Mouse (Mus musculus) neural tube, embryonic 12.5 days (tissue): ENCODE measurements around the gene Cacna1a. TPM values are rescaled to one million over a fixed set of nuclear protein-coding genes. Genes with fewer than 3 reads are reported as not detected.
"Not testable (repeated sequence)": the region's sequence is repeated elsewhere in the genome, so short reads cannot be mapped to it uniquely, and the experiment has no call there.

ENCODE experiments used
- ATAC-seq: fragments of 200-750 bp; cut with Nextera tagmentation; 2 replicates; pipeline ENCODE4 v1.8.0; 2017; ENCODE audit warnings: low read depth, mild to moderate bottlenecking, moderate TSS enrichment, moderate library complexity; ENCODE audit not compliant: low FRiP score
- H3K27ac ChIP-seq: fragments of 300-500 bp; sonication (generic); 2 replicates; pipeline ENCODE4 v1.5.1; 2016
- H3K27me3 ChIP-seq: fragments of 300-500 bp; sonication (generic); replicated peaks from 2 replicates; pipeline ENCODE4 v1.6.1; 2016; ENCODE audit warnings: mild to moderate bottlenecking
- H3K36me3 ChIP-seq: fragments of 300-500 bp; sonication (generic); 2 replicates; pipeline ENCODE4 v1.6.1; 2016; ENCODE audit warnings: mild to moderate bottlenecking
- H3K4me1 ChIP-seq: fragments of 300-500 bp; sonication (generic); 2 replicates; pipeline ENCODE4 v1.6.1; 2016
- H3K4me2 ChIP-seq: fragments of 300-500 bp; sonication (generic); replicated peaks from 2 replicates; pipeline ENCODE4 v1.6.1; 2016; ENCODE audit warnings: mild to moderate bottlenecking
- H3K4me3 ChIP-seq: fragments of 300-500 bp; sonication (generic); 2 replicates; pipeline ENCODE4 v1.5.1; 2016
- H3K9ac ChIP-seq: fragments of 300-500 bp; sonication (generic); 2 replicates; pipeline ENCODE4 v1.6.1; 2016; ENCODE audit warnings: mild to moderate bottlenecking
- H3K9me3 ChIP-seq: fragments of 300-500 bp; sonication (generic); 2 replicates; pipeline ENCODE4 v1.6.1; 2016; ENCODE audit warnings: mild to moderate bottlenecking
- WGBS: fragments of 180-500 bp; shearing (Covaris S2); methylation state at CpG from one replicate; pipeline ENCODE4 v1.1.7; 2016; 5-methylcytosine and 5-hydroxymethylcytosine counted together
- polyA plus RNA-seq: library from polyadenylated mRNA; unstranded; fragments of >200 nt; fragmentation: Nextera tagmentation; extraction: Ambion mirVana; gene quantifications from 2 replicates; pipeline ENCODE4 v1.2.1, GENCODE M21; 2016

Cacna1a gene
- polyA plus RNA-seq, 1 experiment from 2014 or later: 19.6 TPM

GRCm38 (mm10) chr8:84489223-84489622 lies 101.0 kb downstream of the Cacna1a start:
- Histone ChIP-seq H3K27me3 (no peaks in the 10 kb centered on the region), H3K4me2 (no peak overlapping the region), H3K4me1 (peaks cover 6% of the 10 kb centered on the region; the same call in 1 of the 2 replicates), H3K27ac (no peak overlapping the region), H3K9ac (no peak overlapping the region), H3K9me3 (no peaks in the 10 kb centered on the region), H3K36me3 (no peaks in the 10 kb centered on the region), H3K4me3 (no peak overlapping the region)
- no peak for ATAC-seq
- 79% methylated on average over 3 of the region's 3 CpGs for WGBS

GRCm38 (mm10) chr8:84494541-84495084 lies 106.4 kb downstream of the Cacna1a start:
- H3K4me2 ChIP-seq: no peak overlapping the region
- no peaks in the 10 kb centered on the region for H3K27me3 ChIP-seq
- WGBS: 51% methylated on average over 6 of the region's 6 CpGs
- H3K9me3 ChIP-seq: no peaks in the 10 kb centered on the region
- no peak overlapping the region for H3K4me3 ChIP-seq
- H3K27ac ChIP-seq: no peak overlapping the region
- ATAC-seq: 0 out of 2 replicates have a peak, but pooled peaks have one; percentile 29
- no peaks in the 10 kb centered on the region for H3K36me3 ChIP-seq
- H3K4me1 ChIP-seq: 0 out of 2 replicates have a peak, but pooled peaks cover 8% of the 10 kb centered on the region
- no peak overlapping the region for H3K9ac ChIP-seq

GRCm38 (mm10) chr8:84501181-84501580 lies 112.9 kb downstream of the Cacna1a start:
- WGBS: 82% methylated on average over 5 of the region's 5 CpGs
- H3K27ac ChIP-seq: no peak overlapping the region
- H3K4me2 ChIP-seq: no peak overlapping the region
- H3K36me3 ChIP-seq: no peaks in the 10 kb centered on the region
- no peak overlapping the region for H3K4me3 ChIP-seq
- H3K9me3 ChIP-seq: no peaks in the 10 kb centered on the region
- no peak for ATAC-seq
- peaks cover 4% of the 10 kb centered on the region; the same call in 1 of the 2 replicates for H3K4me1 ChIP-seq
- no peak overlapping the region for H3K9ac ChIP-seq
- H3K27me3 ChIP-seq: no peaks in the 10 kb centered on the region

GRCm38 (mm10) chr8:84501671-84502308 lies 113.5 kb downstream of the Cacna1a start:
- Histone ChIP-seq H3K4me2 (no peak overlapping the region), H3K4me3 (no peak overlapping the region), H3K4me1 (peaks cover 4% of the 10 kb centered on the region; the same call in 1 of the 2 replicates), H3K27ac (no peak overlapping the region), H3K9ac (no peak overlapping the region), H3K9me3 (no peaks in the 10 kb centered on the region), H3K27me3 (no peaks in the 10 kb centered on the region), H3K36me3 (no peaks in the 10 kb centered on the region)
- 78% methylated on average over 10 of the region's 10 CpGs for WGBS
- no peak for ATAC-seq

GRCm38 (mm10) chr8:84502638-84503037 lies 114.4 kb downstream of the Cacna1a start:
- Histone ChIP-seq H3K4me2 (no peak overlapping the region), H3K27me3 (no peaks in the 10 kb centered on the region), H3K36me3 (no peaks in the 10 kb centered on the region), H3K27ac (no peak overlapping the region), H3K9ac (no peak overlapping the region), H3K9me3 (no peaks in the 10 kb centered on the region), H3K4me1 (peaks cover 4% of the 10 kb centered on the region; the same call in 1 of the 2 replicates), H3K4me3 (no peak overlapping the region)
- WGBS: 93% methylated on average over 4 of the region's 4 CpGs
- no peak for ATAC-seq

GRCm38 (mm10) chr8:84507220-84507619 lies 119.0 kb downstream of the Cacna1a start:
- no peak for ATAC-seq
- no peaks in the 10 kb centered on the region for H3K27me3 ChIP-seq
- no peak overlapping the region for H3K4me2 ChIP-seq
- no peak overlapping the region for H3K27ac ChIP-seq
- H3K9ac ChIP-seq: no peak overlapping the region
- no peak overlapping the region for H3K4me3 ChIP-seq
- H3K36me3 ChIP-seq: no peaks in the 10 kb centered on the region
- 88% methylated on average over 5 of the region's 5 CpGs for WGBS
- no peaks in the 10 kb centered on the region for H3K4me1 ChIP-seq
- H3K9me3 ChIP-seq: no peaks in the 10 kb centered on the region

GRCm38 (mm10) chr8:84509764-84510163 lies 121.5 kb downstream of the Cacna1a start:
- H3K4me2 ChIP-seq, H3K9me3 ChIP-seq, H3K36me3 ChIP-seq, H3K27me3 ChIP-seq, H3K4me1 ChIP-seq, ATAC-seq, H3K27ac ChIP-seq, H3K4me3 ChIP-seq, H3K9ac ChIP-seq: not testable (repeated sequence)
- WGBS: 88% methylated on average over 6 of the region's 6 CpGs

GRCm38 (mm10) chr8:84511621-84512020 lies 123.4 kb downstream of the Cacna1a start:
- ATAC-seq: no peak

GRCm38 (mm10) chr8:84513765-84514164 lies 125.5 kb downstream of the Cacna1a start:
- Histone ChIP-seq H3K4me1 (no peaks in the 10 kb centered on the region), H3K9me3 (no peaks in the 10 kb centered on the region), H3K36me3 (peaks cover 7% of the 10 kb centered on the region; the same call in 1 of the 2 replicates), H3K9ac (no peak overlapping the region), H3K27ac (no peak overlapping the region), H3K4me2 (no peak overlapping the region), H3K27me3 (no peaks in the 10 kb centered on the region), H3K4me3 (no peak overlapping the region)
- no peak for ATAC-seq
- 29% methylated on average over 2 of the region's 2 CpGs for WGBS

More at GRCm38 (mm10) chr8:84511621-84512020, 123.4 kb downstream of the Cacna1a start:
- Histone ChIP-seq H3K9me3 (no peaks in the 10 kb centered on the region), H3K27me3 (no peaks in the 10 kb centered on the region), H3K9ac (no peak overlapping the region), H3K4me2 (no peak overlapping the region), H3K4me3 (no peak overlapping the region), H3K36me3 (0 out of 2 replicates have a peak, but pooled peaks cover 5% of the 10 kb centered on the region), H3K4me1 (no peaks in the 10 kb centered on the region), H3K27ac (no peak overlapping the region)
- WGBS: 74% methylated on average over 13 of the region's 13 CpGs

- no peak overlapping the region for H3K27ac ChIP-seq
- WGBS: 72% methylated on average over 2 of the region's 2 CpGs
Measured at GRCm38 (mm10) chr8:84518180-84518579, 129.9 kb downstream of the Cacna1a start.

GRCm38 (mm10) chr8:84518720-84519119 lies 130.5 kb downstream of the Cacna1a start:
- Histone ChIP-seq H3K4me2 (no peak overlapping the region), H3K27me3 (no peaks in the 10 kb centered on the region), H3K9me3 (no peaks in the 10 kb centered on the region), H3K4me3 (no peak overlapping the region), H3K4me1 (no peaks in the 10 kb centered on the region), H3K27ac (no peak overlapping the region), H3K9ac (no peak overlapping the region), H3K36me3 (peaks cover 18% of the 10 kb centered on the region)
- 89% methylated on average over 6 of the region's 6 CpGs for WGBS
- no peak for ATAC-seq

More at GRCm38 (mm10) chr8:84518180-84518579, 129.9 kb downstream of the Cacna1a start:
- H3K36me3 ChIP-seq: peaks cover 14% of the 10 kb centered on the region
- no peak overlapping the region for H3K4me2 ChIP-seq
- H3K4me3 ChIP-seq: no peak overlapping the region
- no peak overlapping the region for H3K9ac ChIP-seq
- H3K27me3 ChIP-seq: no peaks in the 10 kb centered on the region
- ATAC-seq: no peak
- H3K4me1 ChIP-seq: no peaks in the 10 kb centered on the region
- H3K9me3 ChIP-seq: no peaks in the 10 kb centered on the region

GRCm38 (mm10) chr8:84519767-84520626 lies 131.8 kb downstream of the Cacna1a start:
- no peak overlapping the region for H3K4me2 ChIP-seq
- H3K27me3 ChIP-seq: no peaks in the 10 kb centered on the region
- peaks cover 21% of the 10 kb centered on the region for H3K36me3 ChIP-seq
- H3K9me3 ChIP-seq: no peaks in the 10 kb centered on the region
- WGBS: 88% methylated on average over 17 of the region's 17 CpGs
- ATAC-seq: no peak
- H3K4me3 ChIP-seq: no peak overlapping the region
- no peak overlapping the region for H3K27ac ChIP-seq
- no peak overlapping the region for H3K9ac ChIP-seq
- no peaks in the 10 kb centered on the region for H3K4me1 ChIP-seq
